ENCODE assay signal across 16 mouse cellular contexts in genomic region chr17:46597956-46598355, GRCm38 (mm10). TPM values are rescaled to one million over a fixed set of nuclear protein-coding genes. Genes with fewer than 3 reads are reported as not detected.
"Had no signal": no experiment of that assay in that cellular context is flagged by ENCODE, and none has a peak within 500 bp of the region (broad histone marks: within the 10 kb centered on the region; RNA-seq: fewer than 3 reads in every experiment).

No protein-coding gene starts in this region.

- H3K4me3 ChIP-seq: neural tube, embryonic 13.5 days; neural tube, embryonic 15.5 days; stomach, embryonic 15.5 days had no signal

- H3K9me3 ChIP-seq: neural tube, embryonic 13.5 days; neural tube, embryonic 15.5 days; stomach, embryonic 15.5 days had no signal

- H3K36me3 ChIP-seq: neural tube, embryonic 15.5 days had no signal

- H3K4me2 ChIP-seq: neural tube, embryonic 13.5 days; neural tube, embryonic 15.5 days; stomach, embryonic 15.5 days had no signal

- H3K27me3 ChIP-seq: neural tube, embryonic 13.5 days; neural tube, embryonic 15.5 days; stomach, embryonic 15.5 days had no signal

- H3K27ac ChIP-seq: neural tube, embryonic 13.5 days; neural tube, embryonic 15.5 days; stomach, embryonic 15.5 days; stomach, postnatal 0 days had no signal

- DNase-seq: right cerebral cortex, adult 18-20 months; right cerebral cortex, postnatal 14 days; right cerebral cortex, postnatal 25 days; right cerebral cortex, postnatal 4 days; spleen, adult 18-20 months; thymus, adult 18-20 months; thymus, adult 2 months; thymus, postnatal 14 days; thymus, postnatal 25 days; thymus, postnatal 36 days; thymus, postnatal 4 days had no signal

- H3K9ac ChIP-seq: neural tube, embryonic 13.5 days; neural tube, embryonic 15.5 days; stomach, embryonic 15.5 days had no signal

RNA-seq across cellular contexts. Expression of gene Ptk7, which starts 31.3 kb away (rescaled TPM):
- total RNA-seq: neutrophil, adult 5-6 weeks had no signal
